Mouse (Mus musculus) erythroblast, embryonic 14.5 days (primary cell): ENCODE results near the gene Slc16a11. TPM values are rescaled to one million over a fixed set of nuclear protein-coding genes. Genes with fewer than 3 reads are reported as not detected.
A peak's percentile ranks its signal among the peaks of the same experiment; 100 is the strongest.

ENCODE experiments used
- H3K27me3 ChIP-seq: 2 replicates; pipeline ENCODE4 v1.6.1; 2012; ENCODE audit warnings: inconsistent platforms; ENCODE audit not compliant: control insufficient read depth
- H3K36me3 ChIP-seq: 2 replicates; pipeline ENCODE4 v1.6.1; 2012; ENCODE audit warnings: mild to moderate bottlenecking, inconsistent platforms; ENCODE audit not compliant: control insufficient read depth
- H3K4me1 ChIP-seq: 2 replicates; pipeline ENCODE4 v1.6.1; 2012; ENCODE audit warnings: inconsistent platforms; ENCODE audit not compliant: control insufficient read depth
- H3K4me3 ChIP-seq: replicated peaks from 2 replicates; pipeline ENCODE3; 2012; ENCODE audit warnings: moderate library complexity, mild to moderate bottlenecking, inconsistent platforms
- H3K9me3 ChIP-seq: 2 replicates; pipeline ENCODE4 v1.6.1; 2012; ENCODE audit warnings: low read length, inconsistent platforms, mixed read lengths; ENCODE audit not compliant: control insufficient read depth
- GATA1 ChIP-seq: IDR thresholded peaks from 2 replicates; pipeline ENCODE4 v1.6.1; 2012; ENCODE audit warnings: low read length, inconsistent platforms, mixed read lengths
- TAL1 ChIP-seq: IDR thresholded peaks from 3 replicates; pipeline ENCODE4 v1.6.1; 2012; ENCODE audit warnings: low read length, inconsistent platforms, mixed read lengths
- polyA plus RNA-seq: library from polyadenylated mRNA; stranded (reverse); fragments of >175 nt; gene quantifications from 2 replicates; pipeline ENCODE4 v1.2.3, GENCODE M21; 2012

The Slc16a11 gene
- polyA plus RNA-seq, 1 experiment = not detected

- no peak for TF ChIP-seq GATA1
- no peak for TF ChIP-seq TAL1
These were observed 25.1 kb downstream of the Slc16a11 start, which contains the start of gene 0610010K14Rik for GRCm38 (mm10) chr11:70237457-70238167. TSS of gene 0610010K14Rik (minus strand) at chr11:70237914.

GRCm38 (mm10) chr11:70238591-70239440 lies 26.3 kb downstream of the Slc16a11 start:
- Histone ChIP-seq H3K36me3 (peaks cover 34% of the 10 kb centered on the region), H3K4me3 (peak overlapping the region; percentile 88), H3K4me1 (peaks cover 65% of the 10 kb centered on the region), H3K27me3 (no peaks in the 10 kb centered on the region; the same call in 1 of the 2 replicates), H3K9me3 (no peaks in the 10 kb centered on the region)
- TF ChIP-seq TAL1 = no peak
- no peak for TF ChIP-seq GATA1

More at GRCm38 (mm10) chr11:70237457-70238167, 25.1 kb downstream of the Slc16a11 start, which contains the start of gene 0610010K14Rik:
- Histone ChIP-seq H3K4me3 (peak within 1 kb of the TSS; percentile 88), H3K27me3 (no peaks in the 10 kb centered on the region; the same call in 1 of the 2 replicates), H3K4me1 (peaks cover 69% of the 10 kb centered on the region), H3K9me3 (no peaks in the 10 kb centered on the region), H3K36me3 (peaks cover 34% of the 10 kb centered on the region)

- no peaks in the 10 kb centered on the region for H3K9me3 ChIP-seq
- H3K36me3 ChIP-seq = peaks cover 26% of the 10 kb centered on the region
- peaks cover 9% of the 10 kb centered on the region for H3K27me3 ChIP-seq
- peaks cover 56% of the 10 kb centered on the region for H3K4me1 ChIP-seq
- H3K4me3 ChIP-seq = peak within 1 kb of the TSS; percentile 88
- no peak; the same call in 1 of the 2 replicates for TF ChIP-seq GATA1
These were observed 27.2 kb downstream of the Slc16a11 start, which contains the start of the genes Gm21988 and Rnasek for GRCm38 (mm10) chr11:70239541-70240279. TSS of gene Gm21988 (minus strand) at chr11:70239830. TSS of gene Rnasek (minus strand) at chr11:70239842.

- peaks cover 29% of the 10 kb centered on the region for H3K4me1 ChIP-seq
- peaks cover 4% of the 10 kb centered on the region for H3K36me3 ChIP-seq
- no peak overlapping the region for H3K4me3 ChIP-seq
These were observed 30.0 kb downstream of the Slc16a11 start for GRCm38 (mm10) chr11:70242591-70242990.

GRCm38 (mm10) chr11:70247136-70247845 lies 34.7 kb downstream of the Slc16a11 start:
- peaks cover 5% of the 10 kb centered on the region; the same call in 1 of the 2 replicates for H3K4me1 ChIP-seq
- no peak overlapping the region for H3K4me3 ChIP-seq
- no peaks in the 10 kb centered on the region for H3K36me3 ChIP-seq
- TF ChIP-seq TAL1 = no peak
- TF ChIP-seq GATA1 = no peak
- H3K27me3 ChIP-seq = peaks cover 49% of the 10 kb centered on the region
- no peaks in the 10 kb centered on the region for H3K9me3 ChIP-seq

More at GRCm38 (mm10) chr11:70242591-70242990, 30.0 kb downstream of the Slc16a11 start:
- Histone ChIP-seq H3K9me3 (no peaks in the 10 kb centered on the region), H3K27me3 (peaks cover 20% of the 10 kb centered on the region)
- TF ChIP-seq GATA1 = no peak
- no peak for TF ChIP-seq TAL1

GRCm38 (mm10) chr11:70250150-70250549 lies 37.6 kb downstream of the Slc16a11 start:
- Histone ChIP-seq H3K27me3 (peaks cover 64% of the 10 kb centered on the region), H3K36me3 (no peaks in the 10 kb centered on the region), H3K9me3 (peaks cover 3% of the 10 kb centered on the region; the same call in 1 of the 2 replicates), H3K4me1 (peaks cover 5% of the 10 kb centered on the region; the same call in 1 of the 2 replicates), H3K4me3 (no peak overlapping the region)
- TF ChIP-seq TAL1 = no peak
- TF ChIP-seq GATA1 = no peak

GRCm38 (mm10) chr11:70251853-70252252 lies 39.3 kb downstream of the Slc16a11 start:
- Histone ChIP-seq H3K27me3 (peaks cover 72% of the 10 kb centered on the region), H3K4me3 (no peak overlapping the region), H3K9me3 (peaks cover 3% of the 10 kb centered on the region; the same call in 1 of the 2 replicates), H3K4me1 (peaks cover 5% of the 10 kb centered on the region; the same call in 1 of the 2 replicates), H3K36me3 (no peaks in the 10 kb centered on the region)
- TF ChIP-seq TAL1 (no peak), GATA1 (no peak)

- TF ChIP-seq GATA1 (no peak), TAL1 (no peak)
- Histone ChIP-seq H3K9me3 (peaks cover 3% of the 10 kb centered on the region; the same call in 1 of the 2 replicates), H3K27me3 (peaks cover 77% of the 10 kb centered on the region), H3K4me3 (no peak overlapping the region), H3K4me1 (peaks cover 5% of the 10 kb centered on the region; the same call in 1 of the 2 replicates), H3K36me3 (no peaks in the 10 kb centered on the region)
These were observed 41.8 kb downstream of the Slc16a11 start for GRCm38 (mm10) chr11:70254337-70254736.
